ENCODE assay signal across 22 mouse cellular contexts in the genomic region with DNA sequence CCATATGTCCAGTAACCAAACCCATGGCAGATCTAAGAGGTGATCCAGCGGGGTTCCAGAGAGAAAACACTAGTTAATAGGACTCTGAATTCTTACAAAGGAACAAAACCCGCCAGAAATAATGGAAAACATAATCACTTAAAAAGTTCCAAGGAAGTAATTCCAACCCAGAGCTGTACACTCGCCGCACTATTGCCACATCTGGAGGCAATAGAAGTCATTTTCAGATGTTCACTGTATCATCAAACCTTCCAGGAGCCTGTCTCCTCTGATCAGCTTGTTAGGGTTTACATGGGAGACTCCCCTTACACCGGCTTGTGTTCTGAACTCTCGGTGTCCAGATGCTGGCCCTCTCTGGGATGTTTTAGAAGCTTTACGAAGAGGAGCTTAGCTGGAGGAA.
DNase-seq lines count a peak whose midpoint lies in the region; ATAC-seq and TF ChIP-seq lines count a peak whose summit lies in the region.
"Had no signal": no experiment of that assay in that cellular context is flagged by ENCODE, and none has a peak within 500 bp of the region (broad histone marks: within the 10 kb centered on the region; RNA-seq: fewer than 3 reads in every experiment).

No protein-coding gene starts in this region.

- intact Hi-C loops in heart, postnatal 10 days (cut with DNase I), result no loop called here

- no peaks in the 10 kb centered on the region for H3K27me3 ChIP-seq in hindbrain, embryonic 11.5 days (ENCODE audit: control insufficient read depth, insufficient read depth, low read length)
- H3K27me3 ChIP-seq in hindbrain, embryonic 14.5 days (ENCODE audit: control insufficient read depth, insufficient read depth, low read length), result no peaks in the 10 kb centered on the region
- H3K27me3 ChIP-seq in embryonic facial prominence, embryonic 10.5 days (replicated peaks; ENCODE audit: low read depth, poor library complexity, severe bottlenecking), result no peaks in the 10 kb centered on the region
- H3K27me3 ChIP-seq in embryonic facial prominence, embryonic 14.5 days (replicated peaks; ENCODE audit: control insufficient read depth, insufficient read depth, low read length), result no peaks in the 10 kb centered on the region
- H3K27me3 ChIP-seq in limb, embryonic 14.5 days (ENCODE audit: control insufficient read depth, insufficient read depth, low read length), result no peaks in the 10 kb centered on the region
- no peaks in the 10 kb centered on the region for H3K27me3 ChIP-seq in forebrain, embryonic 11.5 days (ENCODE audit: control insufficient read depth, insufficient read depth, low read length)
- no peaks in the 10 kb centered on the region for H3K27me3 ChIP-seq in midbrain, embryonic 10.5 days (ENCODE audit: low read depth, poor library complexity, severe bottlenecking)
- H3K27me3 ChIP-seq: heart, embryonic 15.5 days; hindbrain, embryonic 15.5 days had no signal

- no peak overlapping the region for H3K4me2 ChIP-seq in hindbrain, embryonic 11.5 days (replicated peaks; ENCODE audit: low read depth, low read length)
- H3K4me2 ChIP-seq in hindbrain, embryonic 14.5 days (replicated peaks), result no peak overlapping the region
- H3K4me2 ChIP-seq in embryonic facial prominence, embryonic 14.5 days (ENCODE audit: low read depth, low read length), result 0 out of 2 replicates have a peak overlapping the region, but pooled peaks have one; percentile 1
- no peak overlapping the region for H3K4me2 ChIP-seq in limb, embryonic 14.5 days (replicated peaks; ENCODE audit: low read depth, low read length, severe bottlenecking)
- no peak overlapping the region for H3K4me2 ChIP-seq in forebrain, embryonic 11.5 days (ENCODE audit: low read depth, low read length, severe bottlenecking)
- H3K4me2 ChIP-seq: heart, embryonic 11.5 days; heart, embryonic 15.5 days; hindbrain, embryonic 15.5 days had no signal

- H3K4me1 ChIP-seq in hindbrain, embryonic 11.5 days (replicated peaks; ENCODE audit: control insufficient read depth, insufficient read depth, low read length), result no peaks in the 10 kb centered on the region
- H3K4me1 ChIP-seq in hindbrain, embryonic 14.5 days (replicated peaks; ENCODE audit: control insufficient read depth, insufficient read depth, low read length), result 0 out of 2 replicates have a peak, but pooled peaks cover 7% of the 10 kb centered on the region
- H3K4me1 ChIP-seq in embryonic facial prominence, embryonic 10.5 days, result peaks cover 24% of the 10 kb centered on the region
- H3K4me1 ChIP-seq in embryonic facial prominence, embryonic 14.5 days (ENCODE audit: control insufficient read depth, insufficient read depth, low read length), result peaks cover 12% of the 10 kb centered on the region
- no peaks in the 10 kb centered on the region for H3K4me1 ChIP-seq in limb, embryonic 14.5 days (ENCODE audit: control insufficient read depth, insufficient read depth, low read length)
- no peaks in the 10 kb centered on the region for H3K4me1 ChIP-seq in forebrain, embryonic 11.5 days (replicated peaks; ENCODE audit: control insufficient read depth, insufficient read depth, low read length)
- peaks cover 6% of the 10 kb centered on the region for H3K4me1 ChIP-seq in midbrain, embryonic 10.5 days
- H3K4me1 ChIP-seq: heart, embryonic 15.5 days had no signal

- no peaks in the 10 kb centered on the region for H3K36me3 ChIP-seq in hindbrain, embryonic 11.5 days (ENCODE audit: control insufficient read depth, insufficient read depth, low read length)
- H3K36me3 ChIP-seq in hindbrain, embryonic 14.5 days (replicated peaks; ENCODE audit: control insufficient read depth, insufficient read depth), result no peaks in the 10 kb centered on the region
- no peaks in the 10 kb centered on the region for H3K36me3 ChIP-seq in embryonic facial prominence, embryonic 10.5 days (replicated peaks)
- H3K36me3 ChIP-seq in embryonic facial prominence, embryonic 14.5 days (ENCODE audit: control insufficient read depth, insufficient read depth, low read length), result no peaks in the 10 kb centered on the region
- no peaks in the 10 kb centered on the region for H3K36me3 ChIP-seq in limb, embryonic 14.5 days (ENCODE audit: control insufficient read depth, insufficient read depth, low read length)
- no peaks in the 10 kb centered on the region for H3K36me3 ChIP-seq in forebrain, embryonic 11.5 days (ENCODE audit: control insufficient read depth, insufficient read depth, low read length)
- H3K36me3 ChIP-seq in midbrain, embryonic 10.5 days, result no peaks in the 10 kb centered on the region
- H3K36me3 ChIP-seq: heart, embryonic 15.5 days; hindbrain, embryonic 15.5 days had no signal

- H3K4me3 ChIP-seq in hindbrain, embryonic 11.5 days (ENCODE audit: low read depth, low read length), result no peak overlapping the region
- H3K4me3 ChIP-seq in hindbrain, embryonic 14.5 days (replicated peaks; ENCODE audit: low read length), result no peak overlapping the region
- H3K4me3 ChIP-seq in embryonic facial prominence, embryonic 10.5 days, result no peak overlapping the region
- no peak overlapping the region for H3K4me3 ChIP-seq in embryonic facial prominence, embryonic 14.5 days (ENCODE audit: low read depth, low read length)
- no peak overlapping the region for H3K4me3 ChIP-seq in limb, embryonic 14.5 days (replicated peaks; ENCODE audit: low read length)
- H3K4me3 ChIP-seq in forebrain, embryonic 11.5 days (ENCODE audit: low read depth, low read length), result no peak overlapping the region
- H3K4me3 ChIP-seq in midbrain, embryonic 10.5 days, result no peak overlapping the region
- H3K4me3 ChIP-seq: heart, adult 2 months; heart, embryonic 15.5 days; hindbrain, embryonic 15.5 days had no signal

- no peak for ATAC-seq in hindbrain, embryonic 11.5 days (ENCODE audit: low FRiP score)
- no peak for ATAC-seq in hindbrain, embryonic 14.5 days (ENCODE audit: low FRiP score)
- ATAC-seq in embryonic facial prominence, embryonic 14.5 days (ENCODE audit: low read depth), result peak; percentile 74; the same call in 1 of the 2 replicates
- no peak for ATAC-seq in limb, embryonic 14.5 days (ENCODE audit: low FRiP score, low read depth)
- no peak for ATAC-seq in forebrain, embryonic 11.5 days (replicated peaks; ENCODE audit: low FRiP score)
- ATAC-seq: forebrain, embryonic 14.5 days; inflammation-experienced regulatory T-cells, adult 6 months; intestine, postnatal 0 days; Patski had no signal

- H3K9me3 ChIP-seq in hindbrain, embryonic 11.5 days (ENCODE audit: control insufficient read depth, low read length), result no peaks in the 10 kb centered on the region
- H3K9me3 ChIP-seq in hindbrain, embryonic 14.5 days (ENCODE audit: control insufficient read depth, low read length), result no peaks in the 10 kb centered on the region
- H3K9me3 ChIP-seq in embryonic facial prominence, embryonic 10.5 days, result no peaks in the 10 kb centered on the region
- H3K9me3 ChIP-seq in embryonic facial prominence, embryonic 14.5 days (ENCODE audit: control insufficient read depth, low read length), result no peaks in the 10 kb centered on the region
- H3K9me3 ChIP-seq in limb, embryonic 14.5 days (ENCODE audit: control insufficient read depth, low read length), result no peaks in the 10 kb centered on the region
- H3K9me3 ChIP-seq in forebrain, embryonic 11.5 days (ENCODE audit: control insufficient read depth, low read length), result no peaks in the 10 kb centered on the region
- no peaks in the 10 kb centered on the region for H3K9me3 ChIP-seq in midbrain, embryonic 10.5 days (replicated peaks)
- H3K9me3 ChIP-seq: heart, embryonic 15.5 days; hindbrain, embryonic 15.5 days had no signal

- no peak overlapping the region for H3K27ac ChIP-seq in hindbrain, embryonic 11.5 days (ENCODE audit: low read depth, low read length)
- no peak overlapping the region for H3K27ac ChIP-seq in hindbrain, embryonic 14.5 days
- peak overlapping the region; percentile 54; the same call in 1 of the 2 replicates for H3K27ac ChIP-seq in embryonic facial prominence, embryonic 10.5 days (replicated peaks)
- H3K27ac ChIP-seq in embryonic facial prominence, embryonic 14.5 days (replicated peaks; ENCODE audit: low read depth, low read length), result peak overlapping the region; percentile 52; the same call in 1 of the 2 replicates
- H3K27ac ChIP-seq in limb, embryonic 14.5 days (replicated peaks; ENCODE audit: low read depth, low read length), result no peak overlapping the region
- H3K27ac ChIP-seq in forebrain, embryonic 11.5 days (ENCODE audit: low read depth, low read length), result no peak overlapping the region
- no peak overlapping the region for H3K27ac ChIP-seq in midbrain, embryonic 10.5 days (replicated peaks)
- H3K27ac ChIP-seq: heart, adult 2 months; heart, embryonic 15.5 days; hindbrain, embryonic 15.5 days had no signal

- WGBS in hindbrain, embryonic 11.5 days, result 64% methylated on average over 7 of the region's 7 CpGs
- 82% methylated on average over 7 of the region's 7 CpGs for WGBS in hindbrain, embryonic 14.5 days
- WGBS in embryonic facial prominence, embryonic 10.5 days, result 51% methylated on average over 7 of the region's 7 CpGs
- WGBS in embryonic facial prominence, embryonic 14.5 days, result 36% methylated on average over 7 of the region's 7 CpGs
- 22% methylated on average over 7 of the region's 7 CpGs for WGBS in limb, embryonic 14.5 days
- 74% methylated on average over 7 of the region's 7 CpGs for WGBS in forebrain, embryonic 11.5 days
- 65% methylated on average over 7 of the region's 7 CpGs for WGBS in midbrain, embryonic 10.5 days

- no peak for TF ChIP-seq POLR2A in limb, embryonic 14.5 days (IDR thresholded peaks at IDR 0.05; ENCODE audit: borderline replicate concordance, extremely low read depth, insufficient read depth, insufficient read length)

- peak; percentile 16 for DNase-seq in hindbrain, embryonic 11.5 days (ENCODE audit: low spot score)
- no peak for DNase-seq in hindbrain, embryonic 14.5 days (ENCODE audit: low spot score)
- peak; percentile 46 for DNase-seq in embryonic facial prominence, embryonic 10.5 days (ENCODE audit: low spot score)
- peak; percentile 80 for DNase-seq in embryonic facial prominence, embryonic 14.5 days (ENCODE audit: low spot score)
- DNase-seq in limb, embryonic 14.5 days (ENCODE audit: low spot score), result peak; percentile 57
- no peak for DNase-seq in forebrain, embryonic 11.5 days (ENCODE audit: low spot score)
- DNase-seq in heart, postnatal 10 days, result no peak
- no peak for DNase-seq in midbrain, embryonic 10.5 days (ENCODE audit: low spot score)
- DNase-seq: adrenal gland, adult 2 months; adrenal gland, postnatal 25 days; cerebellum, adult 2 months; cerebellum, postnatal 10 days; gastrocnemius, postnatal 10 days; heart, adult 2 months; kidney, adult 8-10 months had no signal

- H3K9ac ChIP-seq in hindbrain, embryonic 11.5 days (ENCODE audit: low read depth, low read length), result no peak overlapping the region
- H3K9ac ChIP-seq in hindbrain, embryonic 14.5 days, result no peak overlapping the region
- H3K9ac ChIP-seq in embryonic facial prominence, embryonic 14.5 days (ENCODE audit: low read depth, low read length), result no peak overlapping the region
- no peak overlapping the region for H3K9ac ChIP-seq in limb, embryonic 14.5 days (ENCODE audit: low read depth, low read length, severe bottlenecking)
- no peak overlapping the region for H3K9ac ChIP-seq in forebrain, embryonic 11.5 days (ENCODE audit: low read length)
- H3K9ac ChIP-seq: heart, embryonic 15.5 days; hindbrain, embryonic 15.5 days had no signal

Comparison
In these comparisons a context has a peak if more than half of its experiments do, and no peak if none do; other contexts are left out.
1. DNase-seq: peak in hindbrain, embryonic 11.5 days (single experiment), embryonic facial prominence, embryonic 10.5 days (single experiment), embryonic facial prominence, embryonic 14.5 days (single experiment) and limb, embryonic 14.5 days (single experiment); none in hindbrain, embryonic 14.5 days (single experiment), forebrain, embryonic 11.5 days (single experiment), heart, postnatal 10 days (0 of 2) and midbrain, embryonic 10.5 days (single experiment).
2. H3K27ac ChIP-seq: peak in embryonic facial prominence, embryonic 10.5 days (single experiment) and embryonic facial prominence, embryonic 14.5 days (single experiment); none in hindbrain, embryonic 11.5 days (single experiment), hindbrain, embryonic 14.5 days (single experiment), limb, embryonic 14.5 days (single experiment), forebrain, embryonic 11.5 days (single experiment) and midbrain, embryonic 10.5 days (single experiment).